Mouse (Mus musculus) E14TG2a.4 (cell line): Measurements from ENCODE around the gene Hsd11b1.

Experiments
- CTCF ChIP-seq: conservative IDR thresholded peaks from 2 replicates; pipeline ENCODE4 v1.5.1; 2014; ENCODE audit warnings: low read length
- NANOG ChIP-seq: IDR thresholded peaks from 2 replicates; pipeline ENCODE4 v1.6.1; 2014; ENCODE audit warnings: borderline replicate concordance, low read length, mixed read lengths
- POU5F1 ChIP-seq: IDR thresholded peaks from 2 replicates; pipeline ENCODE4 v1.6.1; 2014; ENCODE audit warnings: low read length, borderline replicate concordance

DNA sequence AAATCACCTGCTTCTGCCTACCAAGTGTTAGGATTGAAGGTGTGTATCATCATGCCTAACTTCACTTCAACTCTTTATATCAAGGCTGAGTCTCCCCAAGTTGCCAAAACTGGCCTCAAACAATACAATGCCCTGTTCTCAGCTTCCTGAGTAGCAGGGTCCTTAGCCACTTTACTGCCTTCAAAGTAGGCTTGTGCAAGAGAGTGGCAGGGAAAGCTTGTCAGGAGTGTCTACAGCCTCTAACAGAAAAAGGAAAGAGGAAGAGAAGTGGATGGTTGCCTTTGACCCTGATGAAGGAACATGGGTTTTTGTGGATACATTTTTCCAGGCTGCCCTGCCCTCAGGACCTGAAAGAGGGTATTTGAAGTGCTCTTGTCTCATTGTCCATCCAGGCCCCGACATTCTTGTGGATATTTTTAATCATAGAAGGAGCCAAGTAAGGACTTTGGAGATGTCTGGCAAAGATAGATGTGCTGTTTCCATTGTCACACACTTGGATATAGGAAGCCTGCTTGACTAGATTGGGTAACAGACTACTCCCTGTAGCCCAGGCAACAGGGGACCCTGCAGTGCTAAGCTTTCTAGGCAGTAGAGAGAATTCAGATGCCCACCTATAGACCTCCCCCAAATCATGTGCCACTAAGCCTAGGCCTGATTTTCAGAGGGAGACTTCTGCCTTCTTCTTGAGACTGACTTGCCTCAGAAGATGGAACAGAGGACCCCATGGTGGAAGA is 46.1 kb upstream of the Hsd11b1 start:
- TF ChIP-seq CTCF (no peak), NANOG (no peak), POU5F1 (no peak)
